Mouse (Mus musculus) spleen, adult 2 months (tissue): ENCODE results near the gene Glis1.

Experiments
- CTCF ChIP-seq: fragments of 200-500 bp; IDR thresholded peaks from 2 replicates; pipeline ENCODE4 v1.5.1; 2011; ENCODE audit warnings: mild to moderate bottlenecking, inconsistent platforms; ENCODE audit not compliant: insufficient read depth, insufficient read length, insufficient replicate concordance; ENCODE audit errors: extremely low read depth
- POLR2A ChIP-seq: fragments of 200-500 bp; IDR thresholded peaks from 2 replicates; pipeline ENCODE4 v1.6.1; 2011; ENCODE audit warnings: low read depth, low read length, inconsistent platforms

- TF ChIP-seq CTCF (no peak), POLR2A (no peak)
Measured at GRCm38 (mm10) chr4:107436476-107436875, 2.1 kb downstream of the Glis1 start.
